Mouse (Mus musculus) layer of hippocampus, postnatal 14 days (tissue): ENCODE measurements at regions not wholly inside any gene's neighbourhood (a gene's known extent, or its start where the extent isn't known, plus 50 kb on each side); places are given as distances from the start of the nearest gene placed in this dataset.

Experiments
- DNase-seq, 2 experiments: peaks; one replicate each; pipeline ENCODE4 v3.0.0; 2021 to 2022; ENCODE audit warnings: low spot score in 2 of 2, mixed read lengths in 1 of 2

GRCm38 (mm10) chr4:131207249-131207648 lies 263.1 kb downstream of the Matn1 start:
- no peak for DNase-seq

DNA sequence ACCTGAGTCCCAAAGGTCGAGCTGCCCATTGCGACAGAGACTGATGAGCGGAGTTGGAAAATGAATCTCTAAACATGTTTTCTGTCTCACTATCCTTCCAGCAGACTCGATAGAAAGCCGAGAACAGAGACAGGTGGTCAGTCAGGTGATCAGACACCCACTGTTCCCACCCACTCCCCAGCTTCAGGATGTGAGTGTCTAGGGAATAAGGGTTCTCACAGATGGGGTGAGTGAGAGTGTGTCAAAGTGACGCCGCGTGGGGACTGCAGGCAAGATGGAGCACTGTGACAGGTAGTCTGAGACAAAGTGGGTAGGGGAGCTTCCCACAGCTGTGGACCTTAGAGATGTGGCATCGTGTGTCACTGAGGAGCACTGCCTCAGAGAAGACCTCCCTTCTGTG lies 264.0 kb downstream of the Matn1 start:
- DNase-seq = peak in 1 of 2 experiments; percentile 32

DNA sequence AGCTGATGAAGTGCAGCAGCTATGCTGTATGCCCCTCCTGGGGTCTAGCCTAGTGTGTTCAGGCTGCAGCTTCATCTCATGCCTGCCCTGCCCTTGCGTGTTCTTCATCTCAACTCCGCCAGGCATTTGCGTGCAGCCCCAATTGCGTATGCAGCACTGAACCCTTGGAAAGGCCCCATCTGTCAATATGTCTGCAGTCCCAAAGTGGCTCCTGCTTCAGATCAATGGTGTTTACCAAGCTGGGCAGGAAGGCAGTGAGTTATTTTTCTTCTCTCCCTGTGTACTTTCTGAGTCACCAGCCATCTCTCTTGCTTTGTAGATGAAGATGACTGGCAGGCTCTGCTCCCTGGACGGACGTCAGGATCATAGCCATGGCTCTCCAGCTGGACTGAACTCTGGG lies 264.5 kb downstream of the Matn1 start:
- no peak for DNase-seq

GRCm38 (mm10) chr4:131212711-131213110 lies 268.5 kb downstream of the Matn1 start:
- DNase-seq = no peak

- DNase-seq = no peak
These were observed 271.5 kb downstream of the Matn1 start for GRCm38 (mm10) chr4:131215682-131216081.

GRCm38 (mm10) chr4:131216361-131216760 lies 272.2 kb downstream of the Matn1 start:
- no peak for DNase-seq

DNA sequence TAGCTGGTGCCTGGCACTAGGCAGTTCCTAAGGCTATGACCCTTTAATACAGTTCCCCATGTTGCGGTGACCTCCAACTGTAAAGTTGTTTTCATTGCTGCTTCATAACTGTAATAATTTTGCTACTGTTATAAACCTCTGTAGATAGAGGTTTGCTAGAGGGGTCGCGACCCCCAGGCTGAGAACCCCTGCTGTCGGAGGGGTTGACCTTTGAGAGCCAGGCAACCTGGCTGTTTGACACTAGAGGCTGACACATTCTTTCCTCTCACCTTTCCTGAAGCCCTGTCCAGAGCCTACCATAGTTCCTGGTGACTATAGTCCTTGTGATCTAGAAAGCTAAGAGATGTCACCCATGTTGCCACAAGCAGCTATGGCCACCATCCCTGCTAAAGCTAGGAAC lies 272.9 kb downstream of the Matn1 start:
- no peak for DNase-seq

GRCm38 (mm10) chr4:131217571-131218155 lies 273.5 kb downstream of the Matn1 start:
- no peak for DNase-seq

DNA sequence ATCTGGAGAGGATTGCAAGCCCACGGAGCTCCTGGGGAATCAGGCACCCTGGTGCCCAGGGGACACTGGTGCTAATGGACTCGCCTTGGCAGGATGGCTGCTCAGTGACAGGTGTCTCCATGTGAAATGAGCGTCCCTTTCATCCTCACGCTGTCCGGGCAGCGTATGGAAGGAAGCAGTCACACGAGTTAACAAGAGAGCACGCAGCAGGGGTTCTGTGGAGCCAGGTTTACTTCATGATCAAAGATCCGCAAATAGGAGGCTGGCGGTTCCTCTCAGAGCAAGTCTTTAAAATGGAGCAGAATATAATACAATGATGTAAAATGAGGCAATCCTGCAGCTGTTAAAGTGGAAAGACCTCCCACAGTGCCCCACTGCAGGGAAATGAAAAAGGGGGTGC lies 276.8 kb downstream of the Matn1 start:
- no peak for DNase-seq

DNA sequence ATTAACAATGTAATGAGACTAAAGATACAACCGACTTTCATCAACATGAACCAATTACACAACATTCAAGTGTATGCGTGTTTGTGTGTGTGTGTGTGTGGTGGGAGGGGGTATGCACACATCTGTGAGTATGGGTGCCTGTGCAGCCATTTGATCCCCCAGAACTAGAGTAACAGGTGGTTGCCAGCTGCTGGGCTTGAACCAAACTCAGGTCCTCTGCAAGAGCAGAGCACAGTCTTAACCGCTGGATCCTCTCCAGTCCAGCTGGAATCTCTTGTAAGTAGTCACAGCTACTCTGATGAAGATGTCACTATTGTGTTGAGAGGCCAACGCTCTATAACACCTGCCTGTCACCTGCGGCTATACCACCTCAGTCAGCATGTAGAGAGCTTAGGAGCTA lies 286.2 kb downstream of the Matn1 start:
- DNase-seq = no peak

DNA sequence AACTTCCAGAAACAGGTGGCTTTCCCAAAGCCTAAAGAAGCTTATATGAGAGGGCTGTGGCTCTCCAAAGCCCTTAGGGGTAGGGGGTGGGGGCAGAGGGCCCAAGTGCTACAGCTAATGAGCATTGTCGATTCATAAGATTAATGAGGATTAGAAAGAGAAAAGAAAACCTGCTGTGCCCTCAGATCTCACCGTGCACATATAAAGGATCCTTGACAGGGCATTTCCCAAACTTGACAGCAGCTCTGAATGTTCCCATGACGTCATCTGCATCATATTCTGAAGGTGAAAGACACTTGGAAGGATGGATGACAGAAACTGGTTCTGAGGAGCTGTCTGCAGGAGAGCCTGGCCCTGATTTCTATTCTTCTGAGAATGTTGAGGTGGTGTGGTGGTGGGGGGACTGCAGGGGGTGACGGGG lies 292.4 kb downstream of the Matn1 start:
- no peak for DNase-seq

DNA sequence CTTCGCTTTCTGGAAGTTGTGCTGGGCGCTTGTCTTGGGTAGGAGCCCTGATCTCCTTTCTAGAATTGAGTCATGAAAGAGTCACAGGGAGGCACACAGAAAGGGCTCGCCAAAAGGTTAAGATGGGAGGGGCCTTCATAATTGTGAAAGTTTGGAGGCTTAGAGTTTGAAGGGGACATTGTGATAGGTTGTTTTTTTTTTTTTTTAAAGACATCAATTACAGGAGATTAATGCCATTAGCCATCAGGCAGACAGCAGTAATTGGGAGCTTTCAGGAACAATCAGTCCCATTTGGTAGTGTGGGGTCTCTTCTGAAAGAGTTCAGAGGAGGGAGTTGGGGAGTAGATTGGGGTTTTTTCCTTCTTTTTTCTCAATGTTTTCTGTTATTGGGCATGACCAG lies 294.4 kb downstream of the Matn1 start:
- DNase-seq = no peak

- no peak for DNase-seq
These were observed 294.9 kb downstream of the Matn1 start for GRCm38 (mm10) chr4:131239132-131239531.

GRCm38 (mm10) chr4:131240457-131240856 lies 296.3 kb downstream of the Matn1 start:
- no peak for DNase-seq

DNA sequence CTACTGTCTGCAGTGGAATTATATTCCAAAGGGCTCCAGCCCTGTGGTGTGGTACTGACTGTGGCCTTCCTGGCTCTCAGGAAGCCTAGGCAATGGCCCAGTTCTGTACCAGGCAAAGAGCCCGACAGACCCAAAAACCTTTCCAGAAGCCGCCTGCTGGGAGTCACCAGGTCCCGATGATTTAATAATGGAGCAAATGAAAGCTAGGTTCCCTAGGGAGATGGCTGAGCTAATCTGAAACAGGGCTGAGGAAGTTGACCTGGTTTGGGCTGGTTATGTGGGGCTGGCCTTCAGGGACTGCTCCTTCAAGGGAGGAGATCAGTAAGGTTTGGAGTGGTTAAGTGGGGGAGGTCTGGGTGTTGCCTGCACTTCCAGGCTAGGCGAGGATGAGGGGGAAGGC lies 298.1 kb downstream of the Matn1 start:
- no peak for DNase-seq

GRCm38 (mm10) chr4:131243744-131244387 lies 299.7 kb downstream of the Matn1 start:
- DNase-seq = peak; percentile 44 to 47

- DNase-seq = peak; percentile 80 to 86
These were observed 308.6 kb downstream of the Matn1 start for GRCm38 (mm10) chr4:131252602-131253442.

GRCm38 (mm10) chr4:131253443-131253817 lies 309.2 kb downstream of the Matn1 start:
- DNase-seq = no peak

DNA sequence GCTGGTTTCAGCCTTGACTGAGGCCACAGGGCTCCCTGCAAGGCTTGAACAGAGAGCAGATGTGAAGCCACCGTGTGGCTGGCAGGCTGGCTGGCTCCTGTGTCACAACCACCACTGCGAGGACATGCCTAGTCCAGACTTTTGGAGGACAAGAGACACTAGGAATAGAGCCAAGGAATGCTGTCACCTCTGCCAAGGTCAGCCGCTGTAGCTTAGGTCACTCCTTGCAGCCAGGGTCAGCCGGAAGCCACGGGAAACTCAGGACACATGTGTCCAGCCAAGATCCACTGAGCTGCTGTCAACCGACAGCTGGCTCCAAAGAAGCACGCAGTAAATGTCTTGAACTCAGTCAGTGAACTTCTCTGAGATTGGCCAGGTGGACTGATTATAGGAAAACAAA lies 310.1 kb downstream of the Matn1 start:
- no peak for DNase-seq

DNA sequence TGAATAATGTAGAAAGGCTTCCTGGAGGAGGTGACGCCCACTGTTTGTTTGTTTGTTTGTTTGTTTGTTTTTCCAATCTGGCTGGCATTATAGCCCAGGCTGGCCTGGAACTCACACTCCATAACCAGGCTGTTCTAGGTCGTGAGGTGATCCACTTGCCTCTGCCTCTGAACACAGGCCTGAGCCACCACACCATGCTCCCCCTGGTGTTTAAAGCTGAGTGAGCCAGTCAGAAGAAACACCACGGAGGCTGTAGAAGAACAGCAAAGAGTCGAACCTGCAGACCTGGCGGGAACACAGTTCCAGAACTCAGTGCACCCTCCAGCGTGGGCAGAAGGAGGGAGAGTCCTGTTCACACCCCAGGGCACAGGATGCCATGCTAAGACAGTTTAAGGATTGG lies 310.5 kb downstream of the Matn1 start:
- no peak for DNase-seq

DNA sequence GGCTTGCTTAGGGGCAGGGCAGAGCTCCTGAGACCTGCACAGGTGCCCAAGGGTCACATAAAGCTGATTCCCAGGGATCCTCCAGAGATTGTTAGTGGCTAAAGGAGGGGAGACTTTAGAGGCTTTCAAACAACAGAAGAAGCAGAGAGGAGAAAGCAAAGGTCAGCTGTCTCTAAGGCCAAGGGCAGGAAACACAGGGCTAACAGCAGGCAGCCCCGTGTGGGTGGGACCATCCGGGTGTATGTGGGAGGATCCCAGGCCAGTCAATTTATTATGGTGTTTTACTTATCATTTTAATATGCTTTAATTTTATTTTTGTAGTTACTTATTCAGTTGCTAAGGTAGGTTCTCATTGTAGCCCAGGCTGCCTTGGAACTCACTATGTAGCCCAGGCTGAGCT lies 317.1 kb downstream of the Matn1 start:
- DNase-seq = no peak

- DNase-seq = peak in 1 of 2 experiments; percentile 48
These were observed 318.7 kb downstream of the Matn1 start for GRCm38 (mm10) chr4:131262909-131263308.
